Mouse (Mus musculus): ENCODE measurements at regions not wholly inside any gene's neighbourhood (a gene's known extent, or its start where the extent isn't known, plus 50 kb on each side); places are given as distances from the start of the nearest gene placed in this dataset.

GRCm38 (mm10) chr3:118194754-118195153 lies 326.0 kb upstream of the Snx7 start:
- TF ChIP-seq CTCF (conservative IDR thresholded peaks at IDR 0.05; ENCODE audit: low read length): no peak
- TF ChIP-seq POU5F1 (IDR thresholded peaks at IDR 0.05; ENCODE audit: borderline replicate concordance, low read length): no peak
- peak; percentile 42; the same call in 1 of the 2 replicates for TF ChIP-seq NANOG (IDR thresholded peaks at IDR 0.05; ENCODE audit: borderline replicate concordance, low read length)

Measured in E14TG2a.4 (cell line).